Mouse (Mus musculus) small intestine, adult 2 months (tissue): ENCODE measurements around the gene S100a7a.

Source experiments
- CTCF ChIP-seq: fragments of 200-500 bp; IDR thresholded peaks from 2 replicates; pipeline ENCODE4 v1.5.1; 2012; ENCODE audit warnings: low read depth, mild to moderate bottlenecking, control low read depth, inconsistent platforms, low read length, moderate library complexity, mixed read lengths; ENCODE audit not compliant: insufficient replicate concordance, insufficient read length; ENCODE audit errors: extremely low read depth
- POLR2A ChIP-seq: fragments of 200-500 bp; IDR thresholded peaks from 2 replicates; pipeline ENCODE4 v1.6.1; 2012; ENCODE audit warnings: low read depth, mild to moderate bottlenecking, control low read depth, inconsistent platforms, low read length, moderate library complexity

- TF ChIP-seq CTCF: no peak
- no peak for TF ChIP-seq POLR2A
Observed at GRCm38 (mm10) chr3:90609102-90609501, 44.7 kb upstream of the S100a7a start.
